Mouse (Mus musculus): ENCODE data around the gene Rnaseh2c.

The Rnaseh2c gene

DNA sequence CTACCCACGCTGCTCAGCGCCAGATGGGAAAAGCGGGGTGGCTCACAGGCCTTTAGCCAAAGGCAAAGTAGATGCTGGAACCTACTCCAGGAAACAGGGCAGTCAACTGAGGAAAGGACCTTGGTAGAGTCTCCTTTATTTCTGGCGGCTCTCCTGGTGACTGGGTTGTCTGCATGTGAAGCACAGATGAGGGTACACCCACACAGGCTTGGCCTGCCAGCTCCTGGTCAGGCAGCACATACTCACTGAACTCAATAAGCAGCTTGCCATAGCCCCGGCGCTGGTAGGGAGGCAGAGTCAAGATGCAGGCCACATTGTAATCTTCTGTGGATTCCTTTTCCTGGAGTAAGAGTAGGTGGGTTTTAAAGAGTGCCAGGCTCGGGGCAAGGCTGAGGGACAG is 3.5 kb downstream of the Rnaseh2c start:
- Histone ChIP-seq H3K36me3 (ENCODE audit: control insufficient read depth, insufficient read depth, low read length, poor library complexity, severe bottlenecking) (peaks cover 17% of the 10 kb centered on the region), H3K27me3 (ENCODE audit: control insufficient read depth, insufficient read depth, low read length, poor library complexity, severe bottlenecking) (no peaks in the 10 kb centered on the region)
- no peak for DNase-seq (ENCODE audit: low read depth, low spot score)

DNA sequence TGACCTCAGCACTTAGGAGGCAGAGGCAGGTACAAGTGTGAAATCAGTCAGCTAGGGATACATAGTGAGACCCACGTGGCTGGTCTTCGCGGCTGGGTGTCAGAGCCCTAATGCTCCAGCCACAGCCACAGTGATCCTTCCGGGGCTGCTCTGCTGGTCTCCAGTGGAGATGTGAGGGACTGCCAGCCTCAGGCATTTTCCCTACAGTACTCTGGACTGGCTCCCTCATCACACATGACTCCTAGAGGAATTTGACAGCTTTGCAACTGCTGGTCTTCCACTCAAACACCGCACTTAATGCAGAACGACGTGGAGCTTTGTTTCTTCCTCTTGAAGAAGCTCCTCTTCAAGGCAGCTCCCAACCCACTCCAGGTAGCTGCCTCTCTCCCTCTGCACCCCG is 4.5 kb downstream of the Rnaseh2c start:
- H3K36me3 ChIP-seq (ENCODE audit: control insufficient read depth, insufficient read depth, low read length, poor library complexity, severe bottlenecking) = peaks cover 17% of the 10 kb centered on the region
- H3K27me3 ChIP-seq (ENCODE audit: control insufficient read depth, insufficient read depth, low read length, poor library complexity, severe bottlenecking) = no peaks in the 10 kb centered on the region
- DNase-seq (ENCODE audit: low read depth, low spot score) = no peak

DNA sequence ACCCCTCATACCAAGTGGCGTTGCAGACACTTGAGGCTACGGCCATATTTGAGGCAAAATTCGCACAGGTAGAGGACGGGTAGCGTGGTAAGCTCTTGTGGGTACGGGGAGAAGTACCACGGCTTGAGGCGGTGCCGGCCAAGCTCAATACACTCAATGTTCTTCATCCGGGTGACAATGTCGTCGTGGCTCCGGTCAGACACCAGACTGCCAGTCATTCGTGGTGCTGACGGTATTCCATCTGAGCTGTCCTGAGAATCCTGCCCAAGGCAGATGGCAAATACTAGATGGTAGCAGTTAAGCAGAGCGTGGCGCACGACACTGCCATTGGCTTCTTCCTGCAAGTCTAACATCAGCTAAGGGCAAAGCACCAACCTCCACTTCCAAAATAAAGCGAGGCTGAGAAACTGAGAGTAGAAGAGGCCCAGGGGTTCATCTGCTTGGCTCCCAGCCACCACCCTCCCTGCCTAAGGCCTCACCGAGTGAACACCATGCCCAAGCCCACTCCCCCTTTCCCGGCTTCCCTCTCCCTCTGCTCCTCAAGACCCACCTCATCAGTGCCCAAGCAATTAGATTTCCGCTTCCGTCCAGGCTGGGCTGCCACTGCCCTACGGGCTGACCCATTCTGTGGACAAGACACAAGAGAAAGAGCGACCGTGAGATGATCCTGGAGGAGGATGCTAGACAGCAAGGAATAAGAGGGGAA is 6.2 kb downstream of the Rnaseh2c start:
- Histone ChIP-seq H3K36me3 (ENCODE audit: control insufficient read depth, insufficient read depth, low read length, poor library complexity, severe bottlenecking) (peaks cover 17% of the 10 kb centered on the region), H3K27me3 (ENCODE audit: control insufficient read depth, insufficient read depth, low read length, poor library complexity, severe bottlenecking) (no peaks in the 10 kb centered on the region)
- no peak for DNase-seq (ENCODE audit: low read depth, low spot score)

DNA sequence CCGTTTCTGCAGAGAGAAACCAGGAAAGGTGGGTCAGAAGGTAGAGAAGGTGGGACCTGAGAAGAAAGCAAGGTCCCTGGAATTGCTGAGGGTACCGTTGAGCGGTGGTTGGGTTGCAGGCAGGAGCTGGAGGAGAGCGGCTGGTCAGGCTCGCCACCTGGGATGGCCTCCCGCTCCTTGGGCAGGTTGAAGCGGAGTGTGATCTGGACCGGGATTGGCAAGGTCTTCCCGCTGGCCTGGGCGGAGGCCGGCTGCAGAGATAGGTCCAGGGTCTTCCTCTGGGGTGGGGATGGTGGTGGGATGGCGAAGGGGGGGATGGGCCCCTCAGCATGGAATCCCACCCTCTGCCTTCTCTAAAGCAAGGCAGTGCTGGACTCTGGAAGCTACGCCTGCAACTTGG is 7.0 kb downstream of the Rnaseh2c start:
- Histone ChIP-seq H3K27me3 (ENCODE audit: control insufficient read depth, insufficient read depth, low read length, poor library complexity, severe bottlenecking) (no peaks in the 10 kb centered on the region), H3K36me3 (ENCODE audit: control insufficient read depth, insufficient read depth, low read length, poor library complexity, severe bottlenecking) (peaks cover 17% of the 10 kb centered on the region)
- no peak for DNase-seq (ENCODE audit: low read depth, low spot score)

DNA sequence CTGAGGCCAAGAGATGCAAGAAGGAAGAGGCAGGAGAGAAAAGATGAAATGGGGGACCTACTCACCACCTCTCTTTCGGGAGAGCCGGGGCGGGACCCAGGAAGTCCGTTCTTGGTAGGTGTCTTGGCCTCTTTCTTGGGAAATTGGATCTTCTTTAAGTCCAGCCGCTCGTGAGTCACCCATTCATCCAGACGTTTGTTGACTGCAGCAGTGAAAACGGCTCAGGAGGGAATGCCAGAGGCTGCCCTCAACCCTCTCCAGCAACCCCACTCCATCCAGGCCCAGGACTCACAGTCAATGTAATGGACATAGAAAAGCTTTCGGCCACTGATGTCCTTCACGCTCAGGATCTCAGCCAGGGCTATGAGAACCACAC is 7.5 kb downstream of the Rnaseh2c start:
- DNase-seq (ENCODE audit: low read depth, low spot score) = no peak
- Histone ChIP-seq H3K27me3 (ENCODE audit: control insufficient read depth, insufficient read depth, low read length, poor library complexity, severe bottlenecking) (no peaks in the 10 kb centered on the region), H3K36me3 (ENCODE audit: control insufficient read depth, insufficient read depth, low read length, poor library complexity, severe bottlenecking) (peaks cover 17% of the 10 kb centered on the region)

DNA sequence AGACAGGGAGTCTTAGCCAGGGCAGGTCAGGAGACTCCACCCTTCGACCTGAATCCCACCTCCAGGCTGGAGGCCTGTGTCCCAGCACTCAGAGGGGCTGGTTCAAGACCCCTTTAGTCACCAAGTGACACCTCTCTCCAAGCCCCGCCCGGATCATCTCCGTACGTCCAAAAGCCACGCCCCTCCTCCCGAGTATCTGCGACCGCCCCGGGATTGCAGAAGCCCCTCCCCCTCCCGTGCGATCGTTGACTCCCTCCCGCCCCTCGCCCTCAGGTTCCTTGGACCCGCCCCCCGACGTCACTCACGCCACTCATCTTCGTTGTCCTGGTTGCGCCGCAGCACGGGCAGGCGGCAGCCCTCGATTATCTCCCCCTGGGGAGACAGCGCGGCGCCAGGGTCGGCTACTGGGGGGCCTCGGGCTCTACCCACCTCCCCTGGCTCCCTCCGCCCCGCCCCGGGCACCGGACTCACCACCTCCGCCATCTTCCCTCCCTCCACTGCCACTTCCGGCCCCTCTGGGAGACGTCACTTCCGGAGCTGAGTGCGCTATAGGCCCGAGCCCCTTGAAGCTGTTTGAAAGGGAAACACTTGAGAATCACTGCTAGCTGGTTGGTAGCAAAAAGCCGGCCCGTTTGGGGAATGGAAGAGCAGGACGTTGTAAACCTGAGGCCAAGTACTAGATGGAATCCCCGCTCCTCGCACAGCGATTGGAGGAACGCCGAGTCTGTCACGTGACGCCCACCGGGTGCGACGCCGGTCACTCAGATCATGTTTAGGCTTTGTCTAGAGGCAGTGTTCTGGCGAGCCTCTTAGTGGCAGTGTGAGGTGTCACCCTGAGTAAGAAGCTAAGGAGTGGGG is 8.1 kb downstream of the Rnaseh2c start, which contains the start of gene Kat5:
Gene Kat5, minus strand, starts transcription at position 691 of the 858 bp plus-strand sequence.
- peak; percentile 91 for DNase-seq (ENCODE audit: low read depth, low spot score)

DNA sequence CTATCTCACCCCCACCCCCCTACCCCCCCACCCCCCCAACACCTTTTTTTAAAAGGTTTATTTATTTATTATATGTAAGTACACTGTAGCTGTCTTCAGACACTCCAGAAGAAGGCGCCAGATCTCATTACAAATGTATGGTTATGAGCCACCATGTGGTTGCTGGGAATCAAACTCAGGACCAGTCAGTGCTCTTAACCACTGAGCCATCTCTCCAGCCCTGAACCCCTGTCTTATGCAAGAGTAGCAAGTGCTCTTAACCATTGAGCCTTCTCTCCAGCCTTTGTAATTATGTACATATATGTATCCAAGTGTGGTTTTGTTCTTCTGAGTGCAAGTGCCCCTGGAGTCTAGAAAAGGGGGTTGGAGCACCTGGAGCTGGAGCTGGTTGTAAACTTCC is 10.3 kb downstream of the Rnaseh2c start:
- no peaks in the 10 kb centered on the region for H3K27me3 ChIP-seq (ENCODE audit: control insufficient read depth, insufficient read depth, low read length, poor library complexity, severe bottlenecking)
- H3K36me3 ChIP-seq (ENCODE audit: control insufficient read depth, insufficient read depth, low read length, poor library complexity, severe bottlenecking) = peaks cover 11% of the 10 kb centered on the region
- DNase-seq (ENCODE audit: low read depth, low spot score) = no peak

More for the DNA sequence above, 8.1 kb downstream of the Rnaseh2c start, which contains the start of gene Kat5:
- Histone ChIP-seq H3K36me3 (ENCODE audit: control insufficient read depth, insufficient read depth, low read length, poor library complexity, severe bottlenecking) (peaks cover 17% of the 10 kb centered on the region), H3K27me3 (ENCODE audit: control insufficient read depth, insufficient read depth, low read length, poor library complexity, severe bottlenecking) (no peaks in the 10 kb centered on the region)

DNA sequence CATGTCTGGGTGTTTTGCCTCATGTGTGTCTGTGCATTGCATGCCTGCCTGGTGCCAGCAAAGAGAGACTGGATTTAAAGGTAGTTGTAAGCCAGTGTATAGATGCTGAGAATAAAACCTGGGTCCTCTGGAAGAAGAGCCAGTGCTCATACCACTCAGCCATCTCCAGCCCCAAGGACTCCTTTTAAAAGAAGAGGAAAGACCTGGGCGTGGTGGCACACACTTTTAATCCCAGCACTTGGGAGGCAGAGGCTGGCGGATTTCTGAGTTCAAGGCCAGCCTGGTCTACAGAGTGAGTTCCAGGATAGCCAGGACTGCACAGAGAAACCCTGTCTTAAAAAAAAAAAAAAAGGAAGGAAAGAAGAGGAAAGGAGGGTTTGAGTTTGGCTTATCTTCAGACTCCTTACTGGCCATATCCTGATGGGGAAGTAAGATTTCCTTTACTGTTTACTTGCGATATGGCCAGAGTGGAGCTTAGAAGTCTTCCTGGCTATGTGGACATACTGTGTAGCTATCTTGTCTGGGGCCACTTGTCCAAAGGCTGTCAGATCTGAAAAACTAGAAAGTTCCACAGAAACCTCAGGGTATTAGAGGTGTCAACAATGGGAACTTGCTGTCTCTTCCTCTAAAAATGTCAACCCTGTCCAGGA is 11.2 kb downstream of the Rnaseh2c start:
- no peak for DNase-seq (ENCODE audit: low read depth, low spot score)

DNA sequence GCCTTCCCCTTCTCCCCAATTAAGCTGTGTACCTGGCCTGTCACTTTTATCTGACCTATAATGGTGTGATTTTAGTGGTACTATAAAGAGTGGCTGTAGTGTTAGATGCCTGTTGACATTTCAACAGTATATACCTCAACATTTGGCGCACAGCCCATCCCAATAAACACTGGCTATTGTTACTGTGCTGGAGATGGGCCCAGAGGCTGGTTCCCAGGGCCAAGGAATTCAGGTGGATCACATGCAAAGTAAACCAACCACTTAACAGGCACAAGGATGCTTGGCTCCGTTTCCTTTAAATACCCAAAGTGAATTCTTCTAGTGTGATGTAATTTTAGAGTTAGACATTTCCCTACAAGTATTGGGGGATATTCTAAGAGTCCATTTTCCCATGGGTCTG is 13.3 kb downstream of the Rnaseh2c start:
- no peak for DNase-seq (ENCODE audit: low read depth, low spot score)
- no peaks in the 10 kb centered on the region for H3K36me3 ChIP-seq (ENCODE audit: control insufficient read depth, insufficient read depth, low read length, poor library complexity, severe bottlenecking)
- no peaks in the 10 kb centered on the region for H3K27me3 ChIP-seq (ENCODE audit: control insufficient read depth, insufficient read depth, low read length, poor library complexity, severe bottlenecking)

More for the DNA sequence above, 11.2 kb downstream of the Rnaseh2c start:
- no peaks in the 10 kb centered on the region for H3K27me3 ChIP-seq (ENCODE audit: control insufficient read depth, insufficient read depth, low read length, poor library complexity, severe bottlenecking)
- peaks cover 4% of the 10 kb centered on the region for H3K36me3 ChIP-seq (ENCODE audit: control insufficient read depth, insufficient read depth, low read length, poor library complexity, severe bottlenecking)

DNA sequence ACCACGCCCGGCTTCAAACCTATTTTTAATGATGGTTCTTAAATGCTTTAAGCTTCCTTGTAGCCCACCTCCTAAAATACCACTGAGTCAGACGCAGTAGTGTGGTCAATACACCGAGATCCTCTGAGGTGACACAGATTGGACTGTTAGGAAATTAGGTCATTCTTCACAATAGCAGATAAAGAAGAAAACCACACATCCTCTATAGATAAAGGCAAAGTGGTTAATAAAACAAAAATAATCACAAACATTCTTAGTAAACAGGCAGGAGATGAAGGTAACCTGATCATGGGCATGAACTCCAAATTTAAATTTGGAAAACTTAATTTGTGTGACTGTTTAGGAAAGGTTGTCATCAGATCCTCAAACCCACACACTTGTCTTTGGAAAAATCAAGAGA is 18.3 kb downstream of the Rnaseh2c start:
- H3K36me3 ChIP-seq (ENCODE audit: control insufficient read depth, insufficient read depth, low read length, poor library complexity, severe bottlenecking) = no peaks in the 10 kb centered on the region
- no peak for DNase-seq (ENCODE audit: low read depth, low spot score)
- H3K27me3 ChIP-seq (ENCODE audit: control insufficient read depth, insufficient read depth, low read length, poor library complexity, severe bottlenecking) = no peaks in the 10 kb centered on the region

DNA sequence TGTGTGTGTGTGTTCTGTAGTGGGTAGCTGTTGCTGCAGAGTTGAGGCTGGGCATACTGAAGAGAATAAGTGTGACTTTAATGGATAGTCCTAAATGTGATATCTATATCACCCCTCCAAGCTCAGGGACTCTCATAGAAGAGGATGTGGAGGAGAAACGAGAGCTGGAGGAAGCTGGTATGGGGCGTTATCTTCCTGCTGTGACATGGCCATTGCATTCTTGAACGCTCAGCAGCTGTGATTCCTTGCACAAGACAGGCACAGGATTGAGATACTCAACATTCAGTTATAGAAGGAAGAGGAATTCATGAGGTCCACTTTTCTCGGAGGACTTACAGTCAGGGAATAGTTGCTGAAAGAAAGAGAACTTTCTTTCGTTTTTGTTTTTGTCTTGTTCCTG is 20.2 kb downstream of the Rnaseh2c start:
- Histone ChIP-seq H3K36me3 (ENCODE audit: control insufficient read depth, insufficient read depth, low read length, poor library complexity, severe bottlenecking) (no peaks in the 10 kb centered on the region), H3K27me3 (ENCODE audit: control insufficient read depth, insufficient read depth, low read length, poor library complexity, severe bottlenecking) (no peaks in the 10 kb centered on the region)
- DNase-seq (ENCODE audit: low read depth, low spot score) = no peak

DNA sequence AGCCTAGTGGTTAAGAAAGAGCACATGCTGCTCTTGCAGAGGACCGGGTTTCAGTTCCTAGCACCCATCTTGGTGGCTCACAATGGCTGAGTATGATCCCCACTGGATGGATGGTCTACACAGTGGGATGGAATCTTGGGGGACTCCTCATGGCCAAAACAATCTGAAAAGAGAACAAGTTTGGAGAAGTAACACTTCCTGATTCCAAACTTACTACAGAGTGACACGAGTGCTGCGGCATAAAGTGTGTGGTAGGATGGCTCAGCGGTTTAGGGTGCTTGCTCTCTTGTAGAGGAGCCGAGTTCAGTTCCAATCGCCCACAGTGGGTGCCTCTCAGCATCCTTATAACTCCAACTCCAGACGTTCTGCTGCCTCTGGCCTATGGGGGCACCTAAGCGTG is 23.6 kb downstream of the Rnaseh2c start:
- no peaks in the 10 kb centered on the region for H3K27me3 ChIP-seq (ENCODE audit: control insufficient read depth, insufficient read depth, low read length, poor library complexity, severe bottlenecking)
- DNase-seq (ENCODE audit: low read depth, low spot score) = no peak

DNA sequence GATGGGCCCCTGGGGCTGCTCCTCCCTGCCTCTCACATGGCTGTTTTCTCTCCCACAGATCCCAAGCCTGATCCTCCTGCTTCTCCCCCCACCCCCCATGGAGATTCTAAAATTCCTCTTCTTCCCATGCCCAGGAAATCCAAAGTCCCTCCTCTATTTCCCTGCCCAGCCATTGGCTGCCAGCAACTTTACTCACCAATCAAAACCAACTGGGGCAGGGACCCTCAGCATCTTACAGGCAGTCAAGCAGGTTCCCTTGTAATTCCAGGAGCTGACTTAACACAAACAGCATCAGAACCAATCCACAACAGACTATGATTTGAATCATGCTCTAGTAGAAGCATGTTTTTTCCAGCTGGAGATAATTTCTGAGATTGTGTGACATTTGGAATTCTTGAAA is 28.2 kb downstream of the Rnaseh2c start:
- no peak for DNase-seq (ENCODE audit: low read depth, low spot score)
- no peaks in the 10 kb centered on the region for H3K27me3 ChIP-seq (ENCODE audit: control insufficient read depth, insufficient read depth, low read length, poor library complexity, severe bottlenecking)
- H3K36me3 ChIP-seq (ENCODE audit: control insufficient read depth, insufficient read depth, low read length, poor library complexity, severe bottlenecking) = no peaks in the 10 kb centered on the region

More for the DNA sequence above, 23.6 kb downstream of the Rnaseh2c start:
- H3K36me3 ChIP-seq (ENCODE audit: control insufficient read depth, insufficient read depth, low read length, poor library complexity, severe bottlenecking) = no peaks in the 10 kb centered on the region

DNA sequence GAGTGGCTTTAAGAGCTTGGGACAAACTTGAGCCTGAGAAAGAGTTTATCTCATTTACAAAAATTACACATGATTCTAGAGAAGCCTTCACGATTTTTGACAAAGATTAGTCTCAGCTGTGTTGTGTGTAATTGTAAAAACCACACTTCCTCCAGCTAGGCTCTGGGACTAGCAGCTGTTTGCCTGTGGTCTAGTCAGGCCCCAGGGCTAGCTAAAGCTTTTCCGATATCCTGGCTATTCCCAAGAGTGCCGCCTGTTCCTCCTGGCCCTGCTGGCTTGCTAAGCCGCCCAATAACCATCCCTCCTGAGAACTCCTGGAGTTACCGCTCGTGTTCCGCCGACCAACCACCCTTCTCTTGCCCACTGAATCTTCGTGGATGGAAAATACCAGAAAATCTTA is 30.4 kb downstream of the Rnaseh2c start:
- no peak for DNase-seq (ENCODE audit: low read depth, low spot score)
- no peaks in the 10 kb centered on the region for H3K36me3 ChIP-seq (ENCODE audit: control insufficient read depth, insufficient read depth, low read length, poor library complexity, severe bottlenecking)
- H3K27me3 ChIP-seq (ENCODE audit: control insufficient read depth, insufficient read depth, low read length, poor library complexity, severe bottlenecking) = no peaks in the 10 kb centered on the region; the same call in 1 of the 2 replicates

DNA sequence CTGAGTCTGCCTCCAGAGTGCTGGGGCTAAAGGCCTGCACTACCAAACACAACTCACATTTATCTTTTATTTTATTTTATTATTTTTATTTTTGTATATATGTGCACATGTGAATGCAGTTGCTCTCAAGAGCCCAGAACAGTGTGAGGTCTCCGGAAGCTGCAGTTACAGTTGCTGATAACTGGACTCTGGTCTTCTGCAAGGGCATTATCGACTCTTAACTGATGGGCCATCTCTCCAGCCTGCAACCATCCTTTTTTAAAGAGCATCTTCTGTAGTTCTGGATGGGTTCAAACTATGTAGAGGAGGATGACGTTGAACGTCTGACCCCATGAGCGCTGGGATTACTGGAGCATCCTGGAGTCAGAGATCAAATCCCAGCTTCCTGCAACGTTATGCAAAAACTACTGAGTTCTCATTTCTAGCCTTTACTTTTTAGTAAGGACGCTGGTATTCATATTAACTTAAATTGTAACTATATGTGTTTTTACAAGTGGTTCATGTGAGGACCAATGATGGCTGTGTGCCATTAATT is 34.4 kb downstream of the Rnaseh2c start:
- no peaks in the 10 kb centered on the region; the same call in 1 of the 2 replicates for H3K27me3 ChIP-seq (ENCODE audit: control insufficient read depth, insufficient read depth, low read length, poor library complexity, severe bottlenecking)
- peaks cover 10% of the 10 kb centered on the region for H3K36me3 ChIP-seq (ENCODE audit: control insufficient read depth, insufficient read depth, low read length, poor library complexity, severe bottlenecking)
- DNase-seq (ENCODE audit: low read depth, low spot score) = no peak
